27 mouse cellular contexts compared by ENCODE assay signal in the genomic region with DNA sequence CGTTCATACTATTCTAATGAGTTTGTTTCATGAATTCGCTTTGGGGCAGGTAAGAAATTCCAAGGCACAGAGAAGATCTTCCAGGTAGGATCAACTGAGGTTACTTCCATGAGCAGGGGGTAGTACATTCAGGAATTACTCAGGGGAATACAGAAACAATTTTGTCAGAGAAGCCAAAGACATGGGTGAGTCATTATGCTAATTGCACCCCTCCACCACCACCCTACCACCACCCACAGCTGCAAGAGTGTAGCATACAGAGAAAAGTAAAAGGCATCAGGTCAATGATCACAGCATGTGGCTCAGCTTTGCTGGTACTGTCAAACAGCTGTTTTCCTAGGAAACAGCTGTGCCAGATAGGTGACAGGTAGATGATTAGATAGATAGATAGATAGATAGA.
"Had no signal": no experiment of that assay in that cellular context is flagged by ENCODE, and none has a peak within 500 bp of the region (broad histone marks: within the 10 kb centered on the region; RNA-seq: fewer than 3 reads in every experiment).

No protein-coding gene starts in this region.

- H3K4me3 ChIP-seq: limb, embryonic 10.5 days; limb, embryonic 12.5 days; limb, embryonic 13.5 days; limb, embryonic 15.5 days; liver, embryonic 12.5 days; liver, embryonic 13.5 days; liver, embryonic 15.5 days; lung, embryonic 15.5 days; megakaryocyte, embryonic 14.5 days; midbrain, embryonic 10.5 days; midbrain, embryonic 12.5 days; midbrain, embryonic 13.5 days; midbrain, embryonic 15.5 days; myocyte; neural tube, embryonic 12.5 days had no signal

- DNase-seq: left cerebral cortex, postnatal 4 days; liver; liver, embryonic 13.5 days; liver, postnatal 0 days; lung, adult 18-20 months; lung, embryonic 14.5 days; lung, postnatal 10 days; lung, postnatal 14 days; lung, postnatal 36 days; lung, postnatal 4 days; midbrain, embryonic 14.5 days had no signal

- ATAC-seq: liver, embryonic 12.5 days; liver, postnatal 0 days; lung, postnatal 0 days; midbrain, embryonic 13.5 days; midbrain, embryonic 15.5 days; midbrain, embryonic 16.5 days had no signal

- H3K4me1 ChIP-seq: limb, embryonic 10.5 days; limb, embryonic 12.5 days; limb, embryonic 13.5 days; limb, embryonic 15.5 days; liver, embryonic 12.5 days; liver, embryonic 13.5 days; liver, embryonic 15.5 days; lung, embryonic 15.5 days; megakaryocyte, embryonic 14.5 days; midbrain, embryonic 10.5 days; midbrain, embryonic 12.5 days; midbrain, embryonic 13.5 days; midbrain, embryonic 15.5 days; neural tube, embryonic 12.5 days had no signal
